Mouse (Mus musculus) stomach, postnatal 0 days (tissue): ENCODE measurements around the gene Scarf1. TPM values are rescaled to one million over a fixed set of nuclear protein-coding genes. Genes with fewer than 3 reads are reported as not detected.

Source experiments
- ATAC-seq: fragments of 200-750 bp; cut with Nextera tagmentation; 2 replicates; pipeline ENCODE4 v1.8.0; 2017; ENCODE audit not compliant: low FRiP score, low TSS enrichment
- DNase-seq: peaks from one replicate; pipeline ENCODE4 v3.0.0-alpha.2; 2016; ENCODE audit warnings: low spot score
- H3K27ac ChIP-seq: fragments of 300-500 bp; sonication (generic); replicated peaks from 2 replicates; pipeline ENCODE4 v1.5.1; 2014; ENCODE audit warnings: mild to moderate bottlenecking, control low read depth
- H3K27me3 ChIP-seq: fragments of 300-500 bp; sonication (generic); 2 replicates; pipeline ENCODE4 v1.6.1; 2014; ENCODE audit warnings: low read length; ENCODE audit not compliant: control insufficient read depth, insufficient read depth
- H3K36me3 ChIP-seq: fragments of 300-500 bp; sonication (generic); 2 replicates; pipeline ENCODE4 v1.6.1; 2014; ENCODE audit warnings: low read length, mixed read lengths; ENCODE audit not compliant: control insufficient read depth, insufficient read depth
- H3K4me1 ChIP-seq: fragments of 300-500 bp; sonication (generic); replicated peaks from 2 replicates; pipeline ENCODE4 v1.6.1; 2014; ENCODE audit warnings: antibody characterized with exemption; ENCODE audit not compliant: control insufficient read depth, insufficient read depth
- H3K4me2 ChIP-seq: fragments of 300-500 bp; sonication (generic); replicated peaks from 2 replicates; pipeline ENCODE4 v1.6.1; 2014; ENCODE audit warnings: low read depth, mild to moderate bottlenecking, control low read depth, moderate library complexity
- H3K4me3 ChIP-seq: fragments of 300-500 bp; sonication (generic); 2 replicates; pipeline ENCODE4 v1.5.1; 2014; ENCODE audit warnings: low read depth, low read length, control low read depth
- H3K9ac ChIP-seq: fragments of 300-500 bp; sonication (generic); 2 replicates; pipeline ENCODE4 v1.6.1; 2014; ENCODE audit warnings: mild to moderate bottlenecking, low read length, control low read depth, mixed read lengths
- H3K9me3 ChIP-seq: fragments of 300-500 bp; sonication (generic); 2 replicates; pipeline ENCODE4 v1.6.1; 2016; ENCODE audit warnings: low read length; ENCODE audit not compliant: control insufficient read depth
- CTCF ChIP-seq: IDR thresholded peaks from 2 replicates; pipeline ENCODE4 v1.5.1; 2016; ENCODE audit warnings: antibody characterized with exemption, low read depth, mild to moderate bottlenecking, moderate library complexity
- EP300 ChIP-seq: optimal IDR thresholded peaks from 2 replicates; pipeline ENCODE3; 2016; ENCODE audit warnings: antibody characterized with exemption
- WGBS: fragments of 180-500 bp; shearing (Covaris S2); extraction: QIAGEN DNeasy Blood & Tissue Kit; methylation state at CpG from one replicate; pipeline ENCODE4 v1.1.7; 2014; 5-methylcytosine and 5-hydroxymethylcytosine counted together
- polyA plus RNA-seq: library from polyadenylated mRNA; unstranded; fragments of >200 nt; fragmentation: Nextera tagmentation; extraction: Ambion mirVana; gene quantifications from 2 replicates; pipeline ENCODE4 v1.2.1, GENCODE M21; 2015

The Scarf1 gene
- polyA plus RNA-seq, 1 experiment from 2014 or later, result 2.8 TPM

- ATAC-seq, result no peak
These were observed 1.8 kb downstream of the Scarf1 start for GRCm38 (mm10) chr11:75515186-75515585.

GRCm38 (mm10) chr11:75519834-75520633 lies 6.7 kb downstream of the Scarf1 start:
- WGBS, result 75% methylated on average over 15 of the region's 15 CpGs
- no peak for TF ChIP-seq CTCF
- TF ChIP-seq EP300, result no peak

More at GRCm38 (mm10) chr11:75515186-75515585, 1.8 kb downstream of the Scarf1 start:
- H3K4me2 ChIP-seq, result no peak overlapping the region
- H3K4me3 ChIP-seq, result no peak overlapping the region
- no peaks in the 10 kb centered on the region for H3K36me3 ChIP-seq
- DNase-seq, result no peak
- no peaks in the 10 kb centered on the region for H3K9me3 ChIP-seq
- 93% methylated on average over 23 of the region's 25 CpGs for WGBS
- H3K4me1 ChIP-seq, result no peaks in the 10 kb centered on the region
- no peak overlapping the region for H3K27ac ChIP-seq
- no peak overlapping the region for H3K9ac ChIP-seq
- no peaks in the 10 kb centered on the region for H3K27me3 ChIP-seq
- TF ChIP-seq EP300 (no peak), CTCF (no peak)

GRCm38 (mm10) chr11:75521609-75522008 lies 8.3 kb downstream of the Scarf1 start:
- H3K4me3 ChIP-seq, result no peak overlapping the region
- H3K27ac ChIP-seq, result no peak overlapping the region
- H3K36me3 ChIP-seq, result no peaks in the 10 kb centered on the region
- DNase-seq, result no peak
- H3K9ac ChIP-seq, result no peak overlapping the region
- H3K9me3 ChIP-seq, result no peaks in the 10 kb centered on the region
- ATAC-seq, result no peak
- no peak for TF ChIP-seq EP300
- WGBS, result 86% methylated on average over 4 of the region's 4 CpGs
- no peaks in the 10 kb centered on the region for H3K4me1 ChIP-seq
- no peak overlapping the region for H3K4me2 ChIP-seq
- H3K27me3 ChIP-seq, result no peaks in the 10 kb centered on the region

More at GRCm38 (mm10) chr11:75519834-75520633, 6.7 kb downstream of the Scarf1 start:
- no peaks in the 10 kb centered on the region for H3K4me1 ChIP-seq
- no peak overlapping the region for H3K4me3 ChIP-seq
- H3K27me3 ChIP-seq, result no peaks in the 10 kb centered on the region
- no peak overlapping the region for H3K9ac ChIP-seq
- no peaks in the 10 kb centered on the region for H3K36me3 ChIP-seq
- H3K9me3 ChIP-seq, result no peaks in the 10 kb centered on the region
- ATAC-seq, result no peak
- DNase-seq, result no peak
- no peak overlapping the region; the same call in 1 of the 2 replicates for H3K27ac ChIP-seq
- H3K4me2 ChIP-seq, result no peak overlapping the region

- Histone ChIP-seq H3K36me3 (no peaks in the 10 kb centered on the region), H3K9me3 (no peaks in the 10 kb centered on the region), H3K27ac (no peak overlapping the region), H3K4me1 (no peaks in the 10 kb centered on the region), H3K27me3 (no peaks in the 10 kb centered on the region), H3K9ac (no peak overlapping the region), H3K4me3 (no peak overlapping the region), H3K4me2 (no peak overlapping the region)
- 89% methylated on average over 2 of the region's 2 CpGs for WGBS
- DNase-seq (no peak), ATAC-seq (no peak)
- TF ChIP-seq CTCF (no peak), EP300 (no peak)
These were observed 9.5 kb downstream of the Scarf1 start for GRCm38 (mm10) chr11:75522793-75523192.

- no peak for DNase-seq
- H3K9me3 ChIP-seq, result no peaks in the 10 kb centered on the region
- H3K9ac ChIP-seq, result 0 out of 2 replicates have a peak overlapping the region, but pooled peaks have one; percentile 31
- no peaks in the 10 kb centered on the region for H3K4me1 ChIP-seq
- TF ChIP-seq EP300, result no peak
- no peak for TF ChIP-seq CTCF
- H3K4me2 ChIP-seq, result no peak overlapping the region
- H3K4me3 ChIP-seq, result no peak overlapping the region
- WGBS, result 84% methylated on average over 15 of the region's 15 CpGs
- ATAC-seq, result no peak
- H3K27ac ChIP-seq, result no peak overlapping the region
- no peaks in the 10 kb centered on the region for H3K36me3 ChIP-seq
- no peaks in the 10 kb centered on the region for H3K27me3 ChIP-seq
These were observed 12.3 kb downstream of the Scarf1 start for GRCm38 (mm10) chr11:75525531-75526125.

- no peak for TF ChIP-seq CTCF
- TF ChIP-seq EP300, result no peak
- H3K27me3 ChIP-seq, result no peaks in the 10 kb centered on the region
- no peak overlapping the region for H3K27ac ChIP-seq
- 84% methylated on average over 6 of the region's 6 CpGs for WGBS
- H3K4me3 ChIP-seq, result no peak overlapping the region
- DNase-seq, result no peak
- H3K9me3 ChIP-seq, result no peaks in the 10 kb centered on the region
- no peak overlapping the region for H3K9ac ChIP-seq
- no peaks in the 10 kb centered on the region for H3K36me3 ChIP-seq
- no peak overlapping the region for H3K4me2 ChIP-seq
- no peaks in the 10 kb centered on the region for H3K4me1 ChIP-seq
- no peak for ATAC-seq
These were observed 13.6 kb downstream of the Scarf1 start for GRCm38 (mm10) chr11:75526943-75527342.
